Mouse (Mus musculus): ENCODE measurements around the gene Bahd1. TPM values are rescaled to one million over a fixed set of nuclear protein-coding genes. Genes with fewer than 3 reads are reported as not detected.

The Bahd1 gene
- total and polyA plus RNA-seq, 3 experiments, result 14.1 to 37.8 (median 32.1) TPM

- H3K4me2 ChIP-seq (ENCODE audit: insufficient read depth, low read depth, poor library complexity, severe bottlenecking), result no peak overlapping the region; the same call in 1 of the 2 replicates
- H3K27ac ChIP-seq (ENCODE audit: insufficient read depth, low read depth), result no peak overlapping the region
- H3K9ac ChIP-seq (ENCODE audit: insufficient read depth, low read depth), result no peak overlapping the region
- no peak for TF ChIP-seq POLR2A (IDR thresholded peaks at IDR 0.05; ENCODE audit: low read depth, low read length)
- TF ChIP-seq ZC3H11A (IDR thresholded peaks at IDR 0.05; ENCODE audit: low read depth, low read length), result no peak
- no peak for TF ChIP-seq MYC (IDR thresholded peaks at IDR 0.05; ENCODE audit: low read depth, low read length)
- TF ChIP-seq GABPA (IDR thresholded peaks at IDR 0.05; ENCODE audit: insufficient replicate concordance, low read depth, low read length), result no peak
- TF ChIP-seq POLR2AphosphoS2 (IDR thresholded peaks at IDR 0.05; ENCODE audit: low read depth, low read length), result no peak
- no peak for TF ChIP-seq USF2 (conservative IDR thresholded peaks at IDR 0.05; ENCODE audit: low read depth, low read length)
- no peak for TF ChIP-seq SIN3A (IDR thresholded peaks at IDR 0.05; ENCODE audit: low read length)
- no peak for TF ChIP-seq MAFK (IDR thresholded peaks at IDR 0.05; ENCODE audit: insufficient replicate concordance, low read length)
- TF ChIP-seq RCOR1 (conservative IDR thresholded peaks at IDR 0.05; ENCODE audit: low read depth, low read length), result no peak
- no peak for TF ChIP-seq ZNF384 (IDR thresholded peaks at IDR 0.05; ENCODE audit: low read depth, low read length)
- 0 out of 2 replicates have a peak, but pooled peaks have one; percentile 18 for TF ChIP-seq MAX (IDR thresholded peaks at IDR 0.05; ENCODE audit: low read length)
- TF ChIP-seq SMC3 (IDR thresholded peaks at IDR 0.05; ENCODE audit: low read depth, low read length), result no peak
- peak; percentile 28; the same call in 1 of the 2 replicates for TF ChIP-seq BHLHE40 (IDR thresholded peaks at IDR 0.05; ENCODE audit: low read depth, low read length)
- no peak for TF ChIP-seq ETS1 (conservative IDR thresholded peaks at IDR 0.05; ENCODE audit: low read depth, low read length)
- no peak for TF ChIP-seq JUN (IDR thresholded peaks at IDR 0.05; ENCODE audit: insufficient read depth, low read depth, low read length)
- no peak for TF ChIP-seq EP300 (IDR thresholded peaks at IDR 0.05; ENCODE audit: low read length)
- no peak for TF ChIP-seq JUND (conservative IDR thresholded peaks at IDR 0.05; ENCODE audit: low read depth, low read length)
- no peak for TF ChIP-seq HCFC1 (IDR thresholded peaks at IDR 0.05; ENCODE audit: low read depth, low read length)
- TF ChIP-seq MXI1 (IDR thresholded peaks at IDR 0.05; ENCODE audit: low read depth, low read length), result 0 out of 2 replicates have a peak, but pooled peaks have one; percentile 24
- no peak for TF ChIP-seq MEF2A (IDR thresholded peaks at IDR 0.05; ENCODE audit: borderline replicate concordance, low read depth, low read length)
- no peak for TF ChIP-seq RAD21 (IDR thresholded peaks at IDR 0.05; ENCODE audit: low read depth, low read length)
- TF ChIP-seq USF1 (IDR thresholded peaks at IDR 0.05; ENCODE audit: low read depth, low read length), result no peak
- TF ChIP-seq TBP (conservative IDR thresholded peaks at IDR 0.05; ENCODE audit: low read depth, low read length), result no peak
- no peak for TF ChIP-seq PAX5 (IDR thresholded peaks at IDR 0.05; ENCODE audit: low read length)
- TF ChIP-seq E2F4 (IDR thresholded peaks at IDR 0.05; ENCODE audit: insufficient replicate concordance, low read depth, low read length), result no peak
- H3K79me2 ChIP-seq (replicated peaks; ENCODE audit: control insufficient read depth, extremely low read depth, insufficient read depth, poor library complexity, severe bottlenecking), result no peaks in the 10 kb centered on the region
- peaks cover 16 to 59% of the 10 kb centered on the region in 2 experiments for H3K4me1 ChIP-seq (ENCODE audit: control insufficient read depth in 1 of 2, insufficient read depth in 2 of 2)
- H3K9me3 ChIP-seq (replicated peaks; ENCODE audit: low read length), result no peaks in the 10 kb centered on the region
- no peaks in the 10 kb centered on the region for H3K36me3 ChIP-seq (replicated peaks in 1 of 2; ENCODE audit: control insufficient read depth in 1 of 2, insufficient read depth in 1 of 2, low read length in 1 of 2)
- dilution Hi-C loops (cut with MboI; ENCODE audit: extremely low pct_ligation_motif_present, extremely low pct_unique_long_range_greater_than_20kb, low sequenced_read_pairs), result no loop called here
- H3K27me3 ChIP-seq (replicated peaks), result peaks cover 3% of the 10 kb centered on the region
- no peak for DNase-seq (ENCODE audit: extremely low read depth)
- in situ Hi-C loops (cut with MboI; ENCODE audit: low pct_ligation_motif_present, low pct_unique_long_range_greater_than_20kb, low sequenced_read_pairs), result loop anchor here (25.0 kb wide), 2 partner anchors 299 to 401 kb away; partner anchors contain the start of gene Srp14
- peak overlapping the region in 1 of 3 experiments; percentile 11 for H3K4me3 ChIP-seq (replicated peaks in 1 of 3; ENCODE audit: low read depth in 2 of 3, low read length in 2 of 3, poor library complexity in 1 of 3)
Measured at GRCm38 (mm10) chr2:118887845-118888548, 12.2 kb upstream of the Bahd1 start.
